Mouse (Mus musculus): Measurements from ENCODE around the gene Hist1h3g. TPM values are rescaled to one million over a fixed set of nuclear protein-coding genes. Genes with fewer than 3 reads are reported as not detected.
A peak's percentile ranks its signal among the peaks of the same experiment; 100 is the strongest.
"Not testable (repeated sequence)": the region's sequence is repeated elsewhere in the genome, so short reads cannot be mapped to it uniquely, and the experiment has no call there.

Hist1h3g gene
- total RNA-seq, 2 experiments from 2014 or later, result 246 to 363 TPM

DNA sequence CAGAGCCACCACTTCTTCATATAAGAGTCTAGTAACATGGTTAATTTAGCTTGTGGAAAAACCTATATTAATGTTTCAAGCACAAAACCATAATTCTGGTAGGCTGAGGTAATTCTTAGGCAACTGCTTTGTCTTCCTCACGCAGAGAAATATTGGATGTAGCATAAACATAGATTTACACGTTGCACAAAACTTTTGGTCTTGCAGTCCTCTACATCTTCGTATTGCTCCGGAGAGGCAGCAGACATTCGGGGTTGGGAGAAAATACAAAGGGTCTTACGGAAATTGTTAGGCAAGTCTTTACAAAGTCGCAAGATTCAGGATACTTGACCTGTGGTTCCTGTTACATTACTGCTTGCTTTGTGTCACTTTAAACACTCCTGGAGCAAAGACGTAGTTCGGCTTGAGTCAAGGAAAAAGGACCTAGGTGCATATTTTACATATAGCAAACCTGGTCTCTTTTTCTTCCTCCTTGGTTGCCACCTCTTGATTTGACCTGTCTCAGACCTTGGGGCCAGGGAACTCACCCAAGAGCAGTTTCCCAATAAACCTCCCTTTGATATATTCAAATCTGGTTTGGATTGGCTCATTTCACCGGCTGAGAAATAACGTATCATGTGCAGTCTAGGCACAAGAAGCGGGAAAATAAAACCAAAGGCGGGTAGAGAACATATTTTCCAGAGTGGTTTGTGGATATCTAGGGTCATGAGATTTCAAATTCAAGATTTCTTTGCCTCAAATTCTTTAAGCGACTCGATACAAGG lies 672 bp upstream of the Hist1h3g start:
- ATAC-seq (replicated peaks; ENCODE audit: poor library complexity), result peak; percentile 8

GRCm38 (mm10) chr13:23536076-23536822 lies 1.0 kb downstream of the Hist1h3g start:
- ATAC-seq (replicated peaks; ENCODE audit: poor library complexity), result no peak

GRCm38 (mm10) chr13:23537006-23537710 lies 1.9 kb downstream of the Hist1h3g start:
- ATAC-seq (replicated peaks; ENCODE audit: poor library complexity), result no peak

GRCm38 (mm10) chr13:23538249-23538648 lies 3.0 kb downstream of the Hist1h3g start:
- no peak for ATAC-seq (replicated peaks; ENCODE audit: poor library complexity)

GRCm38 (mm10) chr13:23539821-23540220 lies 4.6 kb downstream of the Hist1h3g start:
- ATAC-seq (replicated peaks; ENCODE audit: poor library complexity), result not testable (repeated sequence)

- ATAC-seq (replicated peaks; ENCODE audit: poor library complexity), result no peak
Observed at GRCm38 (mm10) chr13:23541497-23541896, 6.3 kb downstream of the Hist1h3g start.

GRCm38 (mm10) chr13:23542225-23542980 lies 7.2 kb downstream of the Hist1h3g start:
- ATAC-seq (replicated peaks; ENCODE audit: poor library complexity), result not testable (repeated sequence)

- peak; percentile 86 for ATAC-seq (replicated peaks; ENCODE audit: poor library complexity)
Observed at GRCm38 (mm10) chr13:23542999-23543607, 7.9 kb downstream of the Hist1h3g start, which contains the start of gene Hist1h2bh. Gene Hist1h2bh (minus strand): TSS chr13:23543392.

- peak; percentile 71 for ATAC-seq (replicated peaks; ENCODE audit: poor library complexity)
Observed at GRCm38 (mm10) chr13:23543965-23544786, 9.0 kb downstream of the Hist1h3g start, which contains the start of gene Hist1h3f. Gene Hist1h3f (plus strand): TSS chr13:23544052.

GRCm38 (mm10) chr13:23544787-23545120 lies 9.5 kb downstream of the Hist1h3g start:
- ATAC-seq (replicated peaks; ENCODE audit: poor library complexity), result peak; percentile 27

GRCm38 (mm10) chr13:23546694-23547093 lies 11.5 kb downstream of the Hist1h3g start:
- ATAC-seq (replicated peaks; ENCODE audit: poor library complexity), result no peak

GRCm38 (mm10) chr13:23550761-23551145 lies 15.5 kb downstream of the Hist1h3g start:
- no peak for ATAC-seq (replicated peaks; ENCODE audit: poor library complexity)

DNA sequence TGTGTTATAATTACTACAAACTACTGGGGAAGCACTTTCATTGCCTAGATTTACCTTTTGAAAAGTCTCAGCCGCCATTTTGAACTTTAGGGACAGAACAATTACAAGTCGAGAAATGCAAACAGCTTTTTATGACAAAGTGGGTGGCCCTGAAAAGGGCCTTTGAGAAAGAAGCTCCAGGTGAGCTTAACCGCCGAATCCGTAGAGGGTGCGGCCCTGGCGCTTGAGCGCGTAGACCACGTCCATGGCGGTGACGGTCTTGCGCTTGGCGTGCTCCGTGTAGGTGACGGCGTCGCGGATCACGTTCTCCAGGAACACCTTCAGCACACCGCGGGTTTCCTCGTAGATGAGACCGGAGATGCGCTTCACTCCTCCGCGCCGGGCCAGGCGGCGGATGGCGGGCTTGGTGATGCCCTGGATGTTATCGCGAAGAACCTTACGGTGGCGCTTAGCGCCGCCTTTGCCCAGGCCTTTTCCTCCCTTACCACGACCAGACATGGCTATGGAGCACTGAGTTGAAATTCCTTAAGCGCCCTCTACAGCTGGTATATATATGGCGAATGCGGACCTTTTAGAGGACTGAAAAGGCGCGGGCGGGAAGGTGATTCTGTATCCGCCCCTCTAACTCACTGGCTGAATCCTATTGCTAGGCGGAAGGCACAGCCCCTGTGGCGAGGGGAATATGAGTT lies 16.1 kb downstream of the Hist1h3g start, which contains the start of gene Hist1h4f:
Hist1h4f (minus strand) TSS at position 503 of the 689 bp plus-strand sequence.
- ATAC-seq (replicated peaks; ENCODE audit: poor library complexity), result peak; percentile 56

- no peak for ATAC-seq (replicated peaks; ENCODE audit: poor library complexity)
Observed at GRCm38 (mm10) chr13:23551931-23552914, 17.0 kb downstream of the Hist1h3g start.

DNA sequence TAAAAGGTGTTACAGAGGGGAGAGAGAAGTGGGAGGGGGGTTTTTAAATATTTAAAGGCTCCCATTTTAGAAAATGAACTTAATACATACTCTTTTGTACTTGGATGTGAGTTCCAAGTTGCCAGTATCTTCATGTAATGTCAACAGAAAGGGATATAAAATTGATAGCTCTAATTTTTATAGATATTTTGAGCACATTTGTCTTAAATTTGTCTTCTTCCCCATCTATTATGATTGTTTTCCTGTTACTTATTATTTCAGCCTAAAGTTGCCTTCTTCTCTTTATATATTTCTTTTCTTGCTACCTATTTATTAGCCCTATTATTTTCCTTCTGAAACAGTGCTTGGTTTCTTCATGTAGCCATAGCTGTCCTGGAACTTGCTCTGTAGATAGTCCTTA lies 17.7 kb downstream of the Hist1h3g start, which contains the start of gene Hist1h1d:
Hist1h1d (plus strand) TSS at position 301 of the 400 bp plus-strand sequence.
- ATAC-seq (replicated peaks; ENCODE audit: poor library complexity), result no peak

DNA sequence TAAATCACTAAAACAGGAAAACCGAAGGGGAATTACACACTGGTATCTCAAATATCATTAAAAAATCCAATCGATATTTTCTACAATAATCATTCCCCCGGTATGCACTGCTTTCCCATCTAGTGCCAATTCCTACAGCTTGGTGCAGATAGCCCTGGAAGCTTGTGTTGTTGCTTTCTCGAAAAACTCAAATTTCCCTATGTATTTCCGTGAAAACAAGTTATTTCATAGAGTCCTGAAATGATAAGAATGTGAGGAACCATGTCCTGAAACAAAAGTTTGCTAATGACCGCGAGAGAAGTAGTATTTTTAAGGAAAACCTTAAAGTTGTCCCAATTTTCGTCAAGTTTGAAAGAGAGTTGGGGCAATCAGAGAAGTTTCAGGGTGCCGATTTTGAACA lies 19.2 kb downstream of the Hist1h3g start:
- ATAC-seq (replicated peaks; ENCODE audit: poor library complexity), result no peak
